Mouse (Mus musculus): ENCODE data around the gene Mbtd1. TPM values are rescaled to one million over a fixed set of nuclear protein-coding genes. Genes with fewer than 3 reads are reported as not detected.
A peak's percentile ranks its signal among the peaks of the same experiment; 100 is the strongest.

The Mbtd1 gene
- total and polyA plus RNA-seq, 3 experiments = 19.9 to 46.5 (median 21.5) TPM

GRCm38 (mm10) chr11:93955256-93956150 is 69.9 kb downstream of the Mbtd1 start (continued):
- TF ChIP-seq MAZ (IDR thresholded peaks at IDR 0.05; ENCODE audit: low read depth, low read length) = no peak; the same call in 1 of the 2 replicates

DNA sequence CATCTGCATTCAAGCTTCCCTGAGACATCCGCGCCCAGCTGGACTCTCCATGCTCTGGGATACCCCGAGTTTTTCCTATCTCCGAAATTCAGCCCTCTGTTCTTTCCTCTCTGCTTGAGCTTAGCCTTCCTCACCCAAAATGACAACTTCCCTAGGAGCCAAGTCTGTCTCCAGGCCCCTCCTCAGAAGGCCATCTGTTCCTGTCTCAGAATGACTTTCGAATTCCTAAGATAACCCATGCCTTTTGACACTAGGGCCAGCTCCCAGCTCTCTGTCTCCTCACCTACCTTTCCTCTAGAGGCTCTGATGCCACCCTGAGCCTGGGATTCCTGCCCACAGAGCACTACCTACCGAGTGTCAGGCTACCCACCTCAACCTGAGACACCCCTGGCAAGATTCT is 70.5 kb downstream of the Mbtd1 start, which contains the start of gene Nme2:
TSS of gene Nme2 (minus strand) at position 101 of the 400 bp plus-strand sequence.
- Histone ChIP-seq H3K79me2 (replicated peaks; ENCODE audit: control insufficient read depth, extremely low read depth, insufficient read depth, poor library complexity, severe bottlenecking) (peaks cover 37% of the 10 kb centered on the region), H3K4me1 (ENCODE audit: control insufficient read depth in 1 of 2, insufficient read depth in 2 of 2) (peaks cover 6 to 48% of the 10 kb centered on the region in 2 experiments; a peak in 3 of 4 replicates), H3K4me3 (replicated peaks in 1 of 3; ENCODE audit: low read depth in 2 of 3, low read length in 2 of 3, poor library complexity in 1 of 3) (peak within 1 kb of the TSS; percentile 72 to 89 (median 82)), H3K4me2 (ENCODE audit: insufficient read depth, low read depth, poor library complexity, severe bottlenecking) (peak within 1 kb of the TSS; percentile 73), H3K9ac (ENCODE audit: insufficient read depth, low read depth) (peak within 1 kb of the TSS; percentile 84), H3K36me3 (replicated peaks in 1 of 2; ENCODE audit: control insufficient read depth in 1 of 2, insufficient read depth in 1 of 2, low read length in 1 of 2) (peaks cover 44 to 69% of the 10 kb centered on the region in 2 experiments), H3K9me3 (replicated peaks; ENCODE audit: low read length) (no peaks in the 10 kb centered on the region), H3K27me3 (replicated peaks) (no peaks in the 10 kb centered on the region), H3K27ac (ENCODE audit: insufficient read depth, low read depth) (peak within 1 kb of the TSS; percentile 48)
- TF ChIP-seq TCF12 (IDR thresholded peaks at IDR 0.05; ENCODE audit: low read depth, low read length) (no peak), RAD21 (IDR thresholded peaks at IDR 0.05; ENCODE audit: low read depth, low read length) (no peak), POLR2A (IDR thresholded peaks at IDR 0.05; ENCODE audit: low read depth, low read length) (no peak), ZC3H11A (IDR thresholded peaks at IDR 0.05; ENCODE audit: low read depth, low read length) (no peak), ZNF384 (IDR thresholded peaks at IDR 0.05; ENCODE audit: low read depth, low read length) (no peak), HCFC1 (IDR thresholded peaks at IDR 0.05; ENCODE audit: low read depth, low read length) (no peak), IRF4 (IDR thresholded peaks at IDR 0.05; ENCODE audit: low read depth, low read length) (no peak), MYC (IDR thresholded peaks at IDR 0.05; ENCODE audit: low read depth, low read length) (no peak), E2F4 (IDR thresholded peaks at IDR 0.05; ENCODE audit: insufficient replicate concordance, low read depth, low read length) (no peak), EP300 (IDR thresholded peaks at IDR 0.05; ENCODE audit: low read length) (no peak), RCOR1 (conservative IDR thresholded peaks at IDR 0.05; ENCODE audit: low read depth, low read length) (no peak), ZMIZ1 (IDR thresholded peaks at IDR 0.05; ENCODE audit: low read depth, low read length) (no peak), CTCF (conservative IDR thresholded peaks at IDR 0.05 in 1 of 2, IDR thresholded peaks at IDR 0.05 in 1 of 2; ENCODE audit: low read depth in 2 of 2, low read length in 2 of 2) (no peak), MAFK (IDR thresholded peaks at IDR 0.05; ENCODE audit: insufficient replicate concordance, low read length) (no peak), GABPA (IDR thresholded peaks at IDR 0.05; ENCODE audit: insufficient replicate concordance, low read depth, low read length) (no peak), MAZ (IDR thresholded peaks at IDR 0.05; ENCODE audit: low read depth, low read length) (no peak), ZKSCAN1 (IDR thresholded peaks at IDR 0.05; ENCODE audit: borderline replicate concordance, low read depth, low read length) (no peak), TBP (conservative IDR thresholded peaks at IDR 0.05; ENCODE audit: low read depth, low read length) (no peak), ELF1 (IDR thresholded peaks at IDR 0.05; ENCODE audit: low read depth, low read length) (no peak), MXI1 (IDR thresholded peaks at IDR 0.05; ENCODE audit: low read depth, low read length) (no peak)
- in situ Hi-C loops (cut with MboI; ENCODE audit: low pct_ligation_motif_present, low pct_unique_long_range_greater_than_20kb, low sequenced_read_pairs) = loop anchor here (25.0 kb wide), 1 partner anchor 306 kb away; no protein-coding TSS in a partner anchor
- dilution Hi-C loops (cut with MboI; ENCODE audit: extremely low pct_ligation_motif_present, extremely low pct_unique_long_range_greater_than_20kb, low sequenced_read_pairs) = no loop called here
- DNase-seq (ENCODE audit: extremely low read depth) = no peak
